Mouse (Mus musculus): Measurements from ENCODE around the gene Arntl2.

- TF ChIP-seq GATA1 (IDR thresholded peaks at IDR 0.05; ENCODE audit: low read length) (no peak), TAL1 (IDR thresholded peaks at IDR 0.05; ENCODE audit: low read length) (no peak)
Observed at GRCm38 (mm10) chr6:146863154-146863553, 67.3 kb downstream of the Arntl2 start.
